ENCODE assay signal across 8 mouse cellular contexts in genomic region chr13:12296701-12297100, GRCm38 (mm10). TPM values are rescaled to one million over a fixed set of nuclear protein-coding genes. Genes with fewer than 3 reads are reported as not detected.
A peak's percentile ranks its signal among the peaks of the same experiment; 100 is the strongest.
DNase-seq lines count a peak whose midpoint lies in the region; ATAC-seq and TF ChIP-seq lines count a peak whose summit lies in the region.

No protein-coding gene starts in this region.

- peaks cover 24% of the 10 kb centered on the region for H3K36me3 ChIP-seq in heart, adult 2 months (ENCODE audit: control insufficient read depth, insufficient read depth, low read length)
- no peaks in the 10 kb centered on the region for H3K36me3 ChIP-seq in midbrain, embryonic 15.5 days (replicated peaks)
- no peaks in the 10 kb centered on the region for H3K36me3 ChIP-seq in midbrain, embryonic 11.5 days (ENCODE audit: control insufficient read depth, insufficient read depth, low read length)

- no peak overlapping the region for H3K4me2 ChIP-seq in midbrain, embryonic 15.5 days
- H3K4me2 ChIP-seq in midbrain, embryonic 11.5 days = no peak overlapping the region

- H3K9ac ChIP-seq in heart, adult 2 months (ENCODE audit: low read depth, low read length) = no peak overlapping the region
- no peak overlapping the region for H3K9ac ChIP-seq in midbrain, embryonic 15.5 days
- no peak overlapping the region for H3K9ac ChIP-seq in midbrain, embryonic 11.5 days (ENCODE audit: low read length)

- TF ChIP-seq POLR2A in heart, adult 2 months (IDR thresholded peaks at IDR 0.05; ENCODE audit: insufficient read depth, low read depth, low read length) = no peak

- 64% methylated on average over 3 of the region's 3 CpGs for WGBS in heart, adult 2 months
- 89% methylated on average over 3 of the region's 3 CpGs for WGBS in midbrain, embryonic 15.5 days
- WGBS in midbrain, embryonic 11.5 days = 87% methylated on average over 3 of the region's 3 CpGs

- H3K79me2 ChIP-seq in heart, adult 2 months (replicated peaks; ENCODE audit: control insufficient read depth, insufficient read depth, low read length) = no peaks in the 10 kb centered on the region

- no peak for DNase-seq in heart, adult 2 months
- no peak for DNase-seq in heart, postnatal 25 days (ENCODE audit: low spot score)
- DNase-seq in midbrain, embryonic 11.5 days (ENCODE audit: low spot score, missing footprints) = no peak
- DNase-seq in c-Kit-positive CD71-negative TER-119-negative erythroid progenitor cells, embryonic 14.5 days (ENCODE audit: low read depth) = peak; percentile 4
- peak; percentile 37 for DNase-seq in layer of hippocampus, adult 9-11 months
- DNase-seq in urinary bladder, postnatal 10 days (ENCODE audit: low spot score) = no peak

- peak overlapping the region; percentile 87 for H3K27ac ChIP-seq in heart, adult 2 months
- H3K27ac ChIP-seq in midbrain, embryonic 15.5 days = no peak overlapping the region
- no peak overlapping the region for H3K27ac ChIP-seq in midbrain, embryonic 11.5 days (ENCODE audit: low read depth, low read length)

- no peak overlapping the region for H3K4me3 ChIP-seq in heart, adult 2 months
- H3K4me3 ChIP-seq in midbrain, embryonic 15.5 days = no peak overlapping the region
- H3K4me3 ChIP-seq in midbrain, embryonic 11.5 days (ENCODE audit: low read depth, low read length) = no peak overlapping the region

- ATAC-seq in midbrain, embryonic 15.5 days (replicated peaks) = 0 out of 2 replicates have a peak, but pooled peaks have one; percentile 56
- no peak for ATAC-seq in midbrain, embryonic 11.5 days (ENCODE audit: low FRiP score)
- no peak for ATAC-seq in inflammation-experienced regulatory T-cells, adult 6 months

- intact Hi-C loops in heart, adult 2 months (cut with DNase I) = loop anchor here (5.0 kb wide), 2 partner anchors 41 to 91 kb away; no protein-coding TSS in a partner anchor
- intact Hi-C loops in heart, postnatal 25 days (cut with DNase I) = loop anchor here (1.0 kb wide), 1 partner anchor 90 kb away; no protein-coding TSS in a partner anchor

- peaks cover 2% of the 10 kb centered on the region; the same call in 1 of the 2 replicates for H3K4me1 ChIP-seq in heart, adult 2 months (ENCODE audit: control insufficient read depth, insufficient read depth, low read length)
- no peaks in the 10 kb centered on the region for H3K4me1 ChIP-seq in midbrain, embryonic 15.5 days
- H3K4me1 ChIP-seq in midbrain, embryonic 11.5 days (ENCODE audit: control insufficient read depth, insufficient read depth, low read length) = no peaks in the 10 kb centered on the region

- TF ChIP-seq CTCF in heart, adult 2 months (IDR thresholded peaks at IDR 0.05) = peak; percentile 67

- H3K27me3 ChIP-seq in heart, adult 2 months (ENCODE audit: control insufficient read depth, insufficient read depth, low read length) = no peaks in the 10 kb centered on the region
- no peaks in the 10 kb centered on the region for H3K27me3 ChIP-seq in midbrain, embryonic 15.5 days (replicated peaks)
- H3K27me3 ChIP-seq in midbrain, embryonic 11.5 days (ENCODE audit: control insufficient read depth, insufficient read depth, low read length) = no peaks in the 10 kb centered on the region

- H3K9me3 ChIP-seq in midbrain, embryonic 15.5 days = no peaks in the 10 kb centered on the region
- no peaks in the 10 kb centered on the region for H3K9me3 ChIP-seq in midbrain, embryonic 11.5 days (ENCODE audit: control insufficient read depth, low read length)

- TF ChIP-seq EP300 in heart, adult 2 months (IDR thresholded peaks at IDR 0.05; ENCODE audit: insufficient read depth, low read depth, low read length) = no peak

RNA-seq across cellular contexts. Expression of gene Mtr, which starts 38.8 kb away (rescaled TPM):
- 100 to 1,000 TPM in 1 of 2 experiments, 10 to 100 TPM in 1; 88.1 to 103 TPM for total RNA-seq in heart, adult 2 months (2021)
- 42.2 and 129 TPM in 2 replicates for polyA plus RNA-seq in heart, adult 2 months (2012; rRNA removed)
- total RNA-seq in heart, postnatal 25 days (2021) = 10 to 100 TPM; 87.6 to 93.6 TPM
- polyA plus RNA-seq in midbrain, embryonic 15.5 days (2015; fragmentation: Nextera tagmentation; extraction: Ambion mirVana) = 2.9 and 3.8 TPM in 2 replicates
- 13.5 and 14.0 TPM in 2 replicates for polyA plus RNA-seq in midbrain, embryonic 11.5 days (2014; fragmentation: Nextera tagmentation; extraction: Ambion mirVana)
- 10 to 100 TPM; 17.2 to 24.3 (median 20.9) TPM for polyA plus RNA-seq in inflammation-experienced regulatory T-cells, adult 6 months (2017; shearing (Covaris generic))

RNA-seq across cellular contexts. Expression of gene Actn2, which starts 43.9 kb away (rescaled TPM):
- total RNA-seq in heart, adult 2 months (2021) = 1,000 to 10,000 TPM; 1,397 to 1,781 TPM
- polyA plus RNA-seq in heart, adult 2 months (2012; rRNA removed) = 1,690 and 1,900 TPM in 2 replicates
- total RNA-seq in heart, postnatal 25 days (2021) = 1,000 to 10,000 TPM; 1,826 to 1,902 TPM
- 2.8 and 4.6 TPM in 2 replicates for polyA plus RNA-seq in midbrain, embryonic 15.5 days (2015; fragmentation: Nextera tagmentation; extraction: Ambion mirVana)
- polyA plus RNA-seq in midbrain, embryonic 11.5 days (2014; fragmentation: Nextera tagmentation; extraction: Ambion mirVana) = 0.19 and 0.61 TPM in 2 replicates
- polyA plus RNA-seq in inflammation-experienced regulatory T-cells, adult 6 months (2017; shearing (Covaris generic)) = 10 to 100 TPM in 1 of 3 experiments, 1 to 10 TPM in 2; 2.5 to 36.2 (median 6.1) TPM

Comparison
In these comparisons a context has a peak if more than half of its experiments do, and no peak if none do; other contexts are left out.
1. DNase-seq: peak in c-Kit-positive CD71-negative TER-119-negative erythroid progenitor cells, embryonic 14.5 days (single experiment) and layer of hippocampus, adult 9-11 months (single experiment); none in heart, adult 2 months (0 of 2), heart, postnatal 25 days (single experiment), midbrain, embryonic 11.5 days (single experiment) and urinary bladder, postnatal 10 days (single experiment).
2. RNA of gene Actn2, which starts 43.9 kb away (polyA plus RNA-seq): 1,690 to 1,900 TPM in heart, adult 2 months; 2.5 to 36.2 TPM in inflammation-experienced regulatory T-cells, adult 6 months, 2.8 to 4.6 TPM in midbrain, embryonic 15.5 days and 0.19 to 0.61 TPM in midbrain, embryonic 11.5 days; every median in the first group is over 10 times any median in the second.